In the genomic region with DNA sequence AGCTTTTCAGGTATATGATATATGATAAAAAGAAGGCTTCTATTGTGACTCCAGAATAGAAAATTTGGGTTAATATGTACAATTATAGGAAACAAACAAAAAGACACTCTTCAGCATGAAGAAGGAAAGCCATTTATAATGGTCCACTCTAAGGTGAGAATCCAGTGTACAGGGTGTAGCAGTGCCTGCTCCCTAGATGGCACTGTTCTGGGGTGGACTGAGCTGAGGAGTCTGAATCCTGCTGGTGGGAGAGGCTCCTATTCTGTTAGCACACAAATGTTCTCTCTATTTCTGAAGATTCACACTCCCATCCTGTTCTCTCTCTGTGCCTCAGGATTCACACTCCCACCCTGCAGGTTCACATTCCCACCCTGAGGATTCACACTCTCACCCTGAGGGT, we compare ENCODE assay signal across 18 mouse cellular contexts.
DNase-seq lines count a peak whose midpoint lies in the region; ATAC-seq and TF ChIP-seq lines count a peak whose summit lies in the region.
"Had no signal": no experiment of that assay in that cellular context is flagged by ENCODE, and none has a peak within 500 bp of the region (broad histone marks: within the 10 kb centered on the region; RNA-seq: fewer than 3 reads in every experiment).

No protein-coding gene starts in this region.

- H3K4me2 ChIP-seq in kidney, postnatal 0 days (ENCODE audit: low read length), result no peak overlapping the region
- H3K4me2 ChIP-seq in lung, postnatal 0 days (replicated peaks; ENCODE audit: low read depth, low read length), result no peak overlapping the region
- no peak overlapping the region for H3K4me2 ChIP-seq in midbrain, embryonic 16.5 days (ENCODE audit: low read length)
- H3K4me2 ChIP-seq: embryonic facial prominence, embryonic 15.5 days; hindbrain, embryonic 15.5 days; kidney, embryonic 15.5 days; limb, embryonic 12.5 days had no signal

- no peak for TF ChIP-seq EP300 in lung, postnatal 0 days (IDR thresholded peaks at IDR 0.05)

- H3K9ac ChIP-seq in kidney, postnatal 0 days (ENCODE audit: low read depth, low read length), result no peak overlapping the region
- no peak overlapping the region for H3K9ac ChIP-seq in lung, postnatal 0 days (replicated peaks; ENCODE audit: low read depth)
- no peak overlapping the region for H3K9ac ChIP-seq in midbrain, embryonic 16.5 days (ENCODE audit: low read depth, low read length)
- H3K9ac ChIP-seq: embryonic facial prominence, embryonic 15.5 days; hindbrain, embryonic 15.5 days; kidney, embryonic 15.5 days; limb, embryonic 12.5 days had no signal

- peak; percentile 56 for TF ChIP-seq CTCF in kidney, postnatal 0 days (IDR thresholded peaks at IDR 0.05; ENCODE audit: low read depth)
- TF ChIP-seq CTCF in lung, postnatal 0 days (IDR thresholded peaks at IDR 0.05), result peak; percentile 52
- peak; percentile 31; the same call in 1 of the 2 replicates for TF ChIP-seq CTCF in cortical plate, adult 2 months (IDR thresholded peaks at IDR 0.05; ENCODE audit: extremely low read depth, insufficient read depth, low read length)

- ATAC-seq in kidney, postnatal 0 days (replicated peaks; ENCODE audit: low FRiP score, low read depth), result no peak
- no peak for ATAC-seq in lung, postnatal 0 days
- ATAC-seq in midbrain, embryonic 16.5 days, result no peak

- no peak for DNase-seq in kidney, postnatal 0 days (ENCODE audit: low spot score)
- DNase-seq in kidney, postnatal 4 days, result no peak
- no peak for DNase-seq in lung, postnatal 0 days (ENCODE audit: low spot score)
- no peak for DNase-seq in lung, adult 18-20 months
- peak; percentile 34 for DNase-seq in ES-CJ7 (ENCODE audit: low read depth, low spot score)
- DNase-seq in adrenal gland, postnatal 4 days (ENCODE audit: low spot score in 2 of 2), result no peak
- DNase-seq: adrenal gland, postnatal 36 days; cerebellum, postnatal 10 days; embryo, embryonic 11 days; gastrocnemius, postnatal 25 days; right cerebral cortex, postnatal 25 days had no signal

- no peaks in the 10 kb centered on the region for H3K27me3 ChIP-seq in kidney, postnatal 0 days (ENCODE audit: insufficient read depth, low read length)
- H3K27me3 ChIP-seq in lung, postnatal 0 days (replicated peaks; ENCODE audit: insufficient read depth, low read length), result no peaks in the 10 kb centered on the region
- H3K27me3 ChIP-seq in midbrain, embryonic 16.5 days (ENCODE audit: control insufficient read depth, insufficient read depth, low read depth, low read length), result no peaks in the 10 kb centered on the region; the same call in 1 of the 2 replicates
- H3K27me3 ChIP-seq: embryonic facial prominence, embryonic 15.5 days; hindbrain, embryonic 15.5 days; kidney, embryonic 15.5 days; limb, embryonic 12.5 days had no signal

- H3K36me3 ChIP-seq in kidney, postnatal 0 days (ENCODE audit: insufficient read depth, low read length), result no peaks in the 10 kb centered on the region
- no peaks in the 10 kb centered on the region for H3K36me3 ChIP-seq in lung, postnatal 0 days (ENCODE audit: insufficient read depth, low read length)
- H3K36me3 ChIP-seq in midbrain, embryonic 16.5 days (ENCODE audit: control insufficient read depth, insufficient read depth, low read length), result no peaks in the 10 kb centered on the region
- H3K36me3 ChIP-seq: embryonic facial prominence, embryonic 15.5 days; heart, embryonic 10.5 days; hindbrain, embryonic 15.5 days; kidney, embryonic 15.5 days; limb, embryonic 12.5 days had no signal

- H3K4me3 ChIP-seq in kidney, postnatal 0 days (replicated peaks; ENCODE audit: low read depth, low read length), result no peak overlapping the region
- no peak overlapping the region for H3K4me3 ChIP-seq in lung, postnatal 0 days (ENCODE audit: low read depth, low read length)
- no peak overlapping the region for H3K4me3 ChIP-seq in cortical plate, adult 2 months (ENCODE audit: insufficient read depth, low read length)
- H3K4me3 ChIP-seq in midbrain, embryonic 16.5 days (ENCODE audit: low read depth, low read length), result no peak overlapping the region
- H3K4me3 ChIP-seq: embryonic facial prominence, embryonic 15.5 days; heart, embryonic 10.5 days; hindbrain, embryonic 15.5 days; kidney, embryonic 15.5 days; limb, embryonic 12.5 days had no signal

- H3K27ac ChIP-seq in kidney, postnatal 0 days, result no peak overlapping the region
- H3K27ac ChIP-seq in lung, postnatal 0 days (ENCODE audit: low read length), result no peak overlapping the region
- H3K27ac ChIP-seq in cortical plate, adult 2 months (ENCODE audit: insufficient read depth, low read length), result no peak overlapping the region
- no peak overlapping the region for H3K27ac ChIP-seq in midbrain, embryonic 16.5 days (ENCODE audit: low read length)
- H3K27ac ChIP-seq: embryonic facial prominence, embryonic 15.5 days; heart, embryonic 10.5 days; hindbrain, embryonic 15.5 days; kidney, embryonic 15.5 days; limb, embryonic 12.5 days had no signal

- H3K4me1 ChIP-seq in kidney, postnatal 0 days (replicated peaks; ENCODE audit: insufficient read depth, low read length), result no peaks in the 10 kb centered on the region; the same call in 1 of the 2 replicates
- no peaks in the 10 kb centered on the region for H3K4me1 ChIP-seq in lung, postnatal 0 days (ENCODE audit: insufficient read depth, low read depth, low read length)
- H3K4me1 ChIP-seq in cortical plate, adult 2 months (ENCODE audit: control insufficient read depth, insufficient read depth, low read length), result peaks cover 8% of the 10 kb centered on the region
- peaks cover 19% of the 10 kb centered on the region for H3K4me1 ChIP-seq in midbrain, embryonic 16.5 days (ENCODE audit: control insufficient read depth, insufficient read depth, low read length)
- H3K4me1 ChIP-seq: heart, embryonic 10.5 days had no signal

- no peaks in the 10 kb centered on the region for H3K9me3 ChIP-seq in kidney, postnatal 0 days (replicated peaks; ENCODE audit: low read length)
- H3K9me3 ChIP-seq in lung, postnatal 0 days (ENCODE audit: low read length), result no peaks in the 10 kb centered on the region
- no peaks in the 10 kb centered on the region for H3K9me3 ChIP-seq in midbrain, embryonic 16.5 days (replicated peaks; ENCODE audit: control insufficient read depth, low read length, poor library complexity, severe bottlenecking)
- H3K9me3 ChIP-seq: embryonic facial prominence, embryonic 15.5 days; heart, embryonic 10.5 days; hindbrain, embryonic 15.5 days; kidney, embryonic 15.5 days; limb, embryonic 12.5 days had no signal

- TF ChIP-seq POLR2A in cortical plate, adult 2 months (IDR thresholded peaks at IDR 0.05; ENCODE audit: extremely low read depth, insufficient read depth, low read length), result no peak
